Comparison of ENCODE assay signal across 13 mouse cellular contexts in genomic region chr10:39638862-39639261, GRCm38 (mm10). TPM values are rescaled to one million over a fixed set of nuclear protein-coding genes. Genes with fewer than 3 reads are reported as not detected.
DNase-seq lines count a peak whose midpoint lies in the region; ATAC-seq and TF ChIP-seq lines count a peak whose summit lies in the region.
"Had no signal": no experiment of that assay in that cellular context is flagged by ENCODE, and none has a peak within 500 bp of the region (broad histone marks: within the 10 kb centered on the region; RNA-seq: fewer than 3 reads in every experiment).

No protein-coding gene starts in this region.

- no peak for TF ChIP-seq EP300 in stomach, postnatal 0 days (optimal IDR thresholded peaks at IDR 0.05)

- 53% methylated on average over 3 of the region's 3 CpGs for WGBS in hindbrain, embryonic 15.5 days
- WGBS in hindbrain, embryonic 13.5 days = 42% methylated on average over 3 of the region's 3 CpGs
- WGBS in limb, embryonic 12.5 days = 22% methylated on average over 3 of the region's 3 CpGs
- WGBS in stomach, postnatal 0 days = 41% methylated on average over 3 of the region's 3 CpGs

- no peaks in the 10 kb centered on the region for H3K9me3 ChIP-seq in hindbrain, embryonic 15.5 days
- no peaks in the 10 kb centered on the region for H3K9me3 ChIP-seq in hindbrain, embryonic 13.5 days
- no peaks in the 10 kb centered on the region for H3K9me3 ChIP-seq in limb, embryonic 12.5 days
- H3K9me3 ChIP-seq in stomach, postnatal 0 days (ENCODE audit: control insufficient read depth, low read length) = no peaks in the 10 kb centered on the region

- peaks cover 19% of the 10 kb centered on the region for H3K4me1 ChIP-seq in hindbrain, embryonic 15.5 days (replicated peaks)
- peaks cover 24% of the 10 kb centered on the region for H3K4me1 ChIP-seq in hindbrain, embryonic 13.5 days (replicated peaks)
- H3K4me1 ChIP-seq in testis, adult 2 months (ENCODE audit: control insufficient read depth, insufficient read depth, low read length) = peaks cover 2% of the 10 kb centered on the region; the same call in 1 of the 2 replicates
- peaks cover 21% of the 10 kb centered on the region for H3K4me1 ChIP-seq in limb, embryonic 12.5 days (replicated peaks)
- H3K4me1 ChIP-seq in stomach, postnatal 0 days (replicated peaks; ENCODE audit: control insufficient read depth, insufficient read depth) = peaks cover 6% of the 10 kb centered on the region

- H3K36me3 ChIP-seq in hindbrain, embryonic 15.5 days = no peaks in the 10 kb centered on the region
- peaks cover 7% of the 10 kb centered on the region; the same call in 1 of the 2 replicates for H3K36me3 ChIP-seq in hindbrain, embryonic 13.5 days
- no peaks in the 10 kb centered on the region for H3K36me3 ChIP-seq in testis, adult 2 months (ENCODE audit: control insufficient read depth, insufficient read depth, low read length)
- peaks cover 17% of the 10 kb centered on the region; the same call in 1 of the 2 replicates for H3K36me3 ChIP-seq in limb, embryonic 12.5 days
- peaks cover 7% of the 10 kb centered on the region for H3K36me3 ChIP-seq in stomach, postnatal 0 days (ENCODE audit: control insufficient read depth, insufficient read depth, low read length)

- no peak for TF ChIP-seq POLR2A in testis, adult 2 months (IDR thresholded peaks at IDR 0.05; ENCODE audit: control insufficient read depth, low read depth, low read length)

- 0 out of 2 replicates have a peak overlapping the region, but pooled peaks have one; percentile 2 for H3K27ac ChIP-seq in hindbrain, embryonic 15.5 days (replicated peaks)
- no peak overlapping the region for H3K27ac ChIP-seq in hindbrain, embryonic 13.5 days
- H3K27ac ChIP-seq in testis, adult 2 months (ENCODE audit: control insufficient read depth, insufficient read depth, low read depth, low read length) = peak overlapping the region; percentile 55; the same call in 1 of the 2 replicates
- peak overlapping the region; percentile 64; the same call in 1 of the 2 replicates for H3K27ac ChIP-seq in limb, embryonic 12.5 days
- H3K27ac ChIP-seq in stomach, postnatal 0 days (replicated peaks) = peak overlapping the region; percentile 85
- no peak overlapping the region for H3K27ac ChIP-seq in layer of hippocampus, adult 2 months

- H3K4me3 ChIP-seq in hindbrain, embryonic 15.5 days = no peak overlapping the region
- no peak overlapping the region for H3K4me3 ChIP-seq in hindbrain, embryonic 13.5 days
- no peak overlapping the region for H3K4me3 ChIP-seq in testis, adult 2 months (ENCODE audit: control insufficient read depth, low read depth, low read length)
- H3K4me3 ChIP-seq in limb, embryonic 12.5 days (replicated peaks) = no peak overlapping the region
- no peak overlapping the region for H3K4me3 ChIP-seq in stomach, postnatal 0 days (ENCODE audit: low read depth, low read length)
- no peak overlapping the region for H3K4me3 ChIP-seq in layer of hippocampus, adult 2 months

- H3K27me3 ChIP-seq in hindbrain, embryonic 15.5 days = no peaks in the 10 kb centered on the region
- H3K27me3 ChIP-seq in hindbrain, embryonic 13.5 days = no peaks in the 10 kb centered on the region
- H3K27me3 ChIP-seq in testis, adult 2 months (ENCODE audit: control insufficient read depth, insufficient read depth, low read length) = no peaks in the 10 kb centered on the region
- no peaks in the 10 kb centered on the region for H3K27me3 ChIP-seq in limb, embryonic 12.5 days
- H3K27me3 ChIP-seq in stomach, postnatal 0 days (ENCODE audit: control insufficient read depth, insufficient read depth, low read length) = no peaks in the 10 kb centered on the region

- TF ChIP-seq CTCF in testis, adult 2 months (IDR thresholded peaks at IDR 0.05; ENCODE audit: control insufficient read depth, insufficient read depth, insufficient replicate concordance, low read depth, low read length) = no peak
- no peak for TF ChIP-seq CTCF in stomach, postnatal 0 days (IDR thresholded peaks at IDR 0.05; ENCODE audit: low read depth)
- no peak for TF ChIP-seq CTCF in layer of hippocampus, adult 2 months (conservative IDR thresholded peaks at IDR 0.05)

- no peak for DNase-seq in testis, postnatal 10 days (ENCODE audit: low spot score)
- DNase-seq in stomach, postnatal 0 days (ENCODE audit: low spot score) = no peak
- DNase-seq in spleen, adult 18-20 months = no peak
- DNase-seq in layer of hippocampus, adult 2 months (ENCODE audit: low spot score in 2 of 2) = no peak
- DNase-seq: cerebellum, adult 18-20 months; forebrain, postnatal 0 days; heart, postnatal 10 days; left cerebral cortex, postnatal 4 days; lung, postnatal 14 days had no signal

- H3K4me2 ChIP-seq in hindbrain, embryonic 15.5 days = no peak overlapping the region
- no peak overlapping the region for H3K4me2 ChIP-seq in hindbrain, embryonic 13.5 days
- 0 out of 2 replicates have a peak overlapping the region, but pooled peaks have one; percentile 10 for H3K4me2 ChIP-seq in limb, embryonic 12.5 days
- H3K4me2 ChIP-seq in stomach, postnatal 0 days (replicated peaks; ENCODE audit: low read depth) = no peak overlapping the region

- ATAC-seq in hindbrain, embryonic 15.5 days (ENCODE audit: low FRiP score, low read depth) = no peak
- no peak for ATAC-seq in hindbrain, embryonic 13.5 days (ENCODE audit: low FRiP score)
- no peak for ATAC-seq in limb, embryonic 12.5 days (ENCODE audit: insufficient number of reproducible peaks, insufficient read depth, low FRiP score, low TSS enrichment, low read depth)
- ATAC-seq in stomach, postnatal 0 days (ENCODE audit: low FRiP score, low TSS enrichment) = no peak
- ATAC-seq: forebrain, postnatal 0 days had no signal

- H3K9ac ChIP-seq in hindbrain, embryonic 15.5 days = no peak overlapping the region
- no peak overlapping the region for H3K9ac ChIP-seq in hindbrain, embryonic 13.5 days
- H3K9ac ChIP-seq in limb, embryonic 12.5 days (replicated peaks) = no peak overlapping the region
- no peak overlapping the region for H3K9ac ChIP-seq in stomach, postnatal 0 days (ENCODE audit: low read length)
- H3K9ac ChIP-seq: forebrain, postnatal 0 days had no signal

RNA-seq across cellular contexts. Expression of gene Traf3ip2, which starts 26.1 kb away (rescaled TPM):
- 7.4 and 7.9 TPM in 2 replicates for polyA plus RNA-seq in hindbrain, embryonic 15.5 days (2015; fragmentation: Nextera tagmentation; extraction: Ambion mirVana)
- polyA plus RNA-seq in hindbrain, embryonic 13.5 days (2015; fragmentation: Nextera tagmentation; extraction: Ambion mirVana) = 8.6 TPM in 2 replicates
- 1.1 and 2.6 TPM in 2 replicates for polyA plus RNA-seq in testis, adult 2 months (2012; rRNA removed)
- 4.9 and 6.1 TPM in 2 replicates for polyA plus RNA-seq in limb, embryonic 12.5 days (2016; fragmentation: Nextera tagmentation; extraction: Ambion mirVana)
- 19.4 and 24.1 TPM in 2 replicates for polyA plus RNA-seq in stomach, postnatal 0 days (2015; fragmentation: Nextera tagmentation; extraction: Ambion mirVana)
- total RNA-seq in layer of hippocampus, adult 2 months (2021) = 1 to 10 TPM; 2.5 to 2.6 TPM

Comparison
In these comparisons a context has a peak if more than half of its experiments do, and no peak if none do; other contexts are left out.
1. H3K27ac ChIP-seq: peak in hindbrain, embryonic 15.5 days (single experiment), testis, adult 2 months (single experiment), limb, embryonic 12.5 days (single experiment) and stomach, postnatal 0 days (single experiment); none in hindbrain, embryonic 13.5 days (single experiment) and layer of hippocampus, adult 2 months (single experiment).